Mouse (Mus musculus) thymus, postnatal 0 days (tissue): ENCODE measurements around the gene Slc17a9. TPM values are rescaled to one million over a fixed set of nuclear protein-coding genes. Genes with fewer than 3 reads are reported as not detected.

Experiments used
- DNase-seq: peaks from one replicate; pipeline ENCODE4 v3.0.0-alpha.2; 2015; ENCODE audit warnings: low spot score
- polyA plus RNA-seq: library from polyadenylated mRNA; unstranded; fragments of >200 nt; fragmentation: Nextera tagmentation; extraction: Ambion mirVana; gene quantifications from 2 replicates; pipeline ENCODE4 v1.2.1, GENCODE M21; 2015

Gene Slc17a9
- polyA plus RNA-seq, 1 experiment from 2014 or later: 3.1 TPM

DNA sequence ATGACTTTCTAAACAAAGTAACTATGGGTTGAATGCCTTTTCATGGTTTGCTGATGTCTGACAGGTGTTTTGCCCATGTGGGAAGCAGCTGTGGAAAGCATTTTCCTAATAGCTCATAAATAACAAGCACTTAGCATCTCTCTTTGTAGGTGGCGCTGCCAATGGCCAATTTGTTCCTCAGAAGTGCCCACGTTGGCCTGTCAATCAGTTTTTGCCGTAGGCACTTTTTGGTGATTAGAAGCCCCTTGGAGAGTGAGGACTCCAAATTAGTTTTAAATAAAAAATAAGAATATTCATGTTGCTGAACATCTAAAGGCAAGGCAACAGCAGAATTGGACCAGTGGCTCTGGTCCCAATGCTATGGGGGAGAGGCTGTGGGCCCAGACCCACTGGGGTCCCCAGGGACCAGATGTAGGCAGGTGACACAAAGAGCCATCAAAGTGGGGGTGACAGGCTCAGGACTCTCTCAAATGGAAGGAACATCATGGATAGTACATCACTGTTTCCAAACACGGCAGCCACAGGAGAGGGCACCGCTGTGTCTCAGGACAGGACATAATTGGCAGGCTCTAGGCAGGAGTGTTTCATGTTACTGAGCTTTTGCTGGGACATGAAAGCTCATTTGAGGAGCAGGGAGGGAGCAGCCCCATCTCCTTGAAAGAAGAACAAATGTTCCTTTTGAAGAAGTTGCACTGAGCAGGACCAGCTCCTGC lies 30.1 kb downstream of the Slc17a9 start:
- no peak for DNase-seq

DNA sequence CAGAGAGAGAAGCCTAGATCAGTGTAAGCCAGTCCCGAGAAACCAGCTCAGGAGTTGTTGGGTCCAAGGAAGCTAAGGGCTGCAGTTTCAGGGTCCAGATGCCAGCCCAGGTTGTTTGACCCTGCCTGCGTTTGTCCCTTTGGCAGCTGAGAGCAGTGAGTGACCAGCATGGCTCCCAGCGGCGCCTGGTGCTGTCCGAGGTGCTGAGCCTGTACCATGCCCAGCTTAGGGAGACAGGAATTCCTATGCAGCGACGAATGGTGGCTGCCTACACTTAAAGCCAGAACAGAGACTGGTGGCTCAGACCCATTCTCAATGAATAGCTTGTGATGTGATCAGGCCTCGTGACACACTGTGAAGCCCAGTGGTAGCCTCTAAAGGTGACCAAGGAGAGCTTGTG lies 30.8 kb downstream of the Slc17a9 start:
- no peak for DNase-seq

DNA sequence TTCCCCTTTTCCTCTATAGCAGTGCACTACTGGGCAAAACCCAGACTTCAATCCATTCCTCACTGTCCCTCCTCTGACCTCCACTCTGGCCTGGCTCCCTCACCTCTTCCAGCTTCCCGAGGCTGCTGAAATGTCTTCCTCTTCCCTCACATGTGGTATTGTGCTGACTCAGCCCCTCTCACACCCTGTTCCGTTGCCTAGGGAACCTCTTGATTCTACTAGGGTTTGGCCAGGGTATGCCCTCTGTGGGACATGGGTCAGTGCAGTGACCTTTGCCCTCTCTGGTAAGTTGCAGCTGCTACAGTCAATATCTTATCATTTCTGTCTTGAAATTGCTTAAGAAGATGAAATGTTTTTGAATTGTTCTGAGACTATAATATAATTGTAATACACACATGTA lies 31.7 kb downstream of the Slc17a9 start:
- no peak for DNase-seq

DNA sequence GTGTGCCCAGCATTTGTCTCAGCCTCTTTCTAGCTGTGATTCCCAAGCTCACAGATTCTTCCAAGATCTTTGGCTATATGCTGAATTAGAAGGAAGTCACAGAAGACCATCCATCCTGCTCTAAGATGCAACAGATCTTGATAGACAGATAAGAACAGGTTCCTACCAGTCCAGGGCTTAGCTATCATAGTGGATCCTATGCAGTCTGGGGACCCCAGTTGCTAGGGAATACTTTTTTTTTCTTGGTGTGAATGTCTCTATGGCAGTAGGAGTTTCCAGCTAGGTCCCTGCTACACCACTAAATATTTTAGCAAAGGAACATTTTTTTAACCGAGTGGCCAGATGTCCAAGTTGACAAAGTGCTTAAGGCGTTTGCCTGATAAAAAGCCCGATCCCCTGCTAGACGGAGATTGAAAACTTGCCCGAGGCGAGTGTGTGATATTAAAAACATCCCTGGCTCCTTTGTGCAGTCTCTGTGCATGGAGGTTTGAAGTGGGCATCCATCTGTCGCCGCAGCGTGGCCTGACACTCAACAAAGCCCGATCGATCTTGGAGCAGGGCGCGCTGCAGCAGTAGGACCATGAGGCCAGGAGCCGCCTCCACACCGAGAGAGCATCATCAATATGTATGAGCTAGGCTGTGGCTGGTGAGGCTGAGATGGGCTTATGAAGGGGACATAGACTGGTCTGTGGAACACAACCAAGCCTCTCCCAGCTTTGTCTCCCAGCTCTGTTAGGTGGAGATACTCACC lies 33.6 kb downstream of the Slc17a9 start:
- DNase-seq: no peak

DNA sequence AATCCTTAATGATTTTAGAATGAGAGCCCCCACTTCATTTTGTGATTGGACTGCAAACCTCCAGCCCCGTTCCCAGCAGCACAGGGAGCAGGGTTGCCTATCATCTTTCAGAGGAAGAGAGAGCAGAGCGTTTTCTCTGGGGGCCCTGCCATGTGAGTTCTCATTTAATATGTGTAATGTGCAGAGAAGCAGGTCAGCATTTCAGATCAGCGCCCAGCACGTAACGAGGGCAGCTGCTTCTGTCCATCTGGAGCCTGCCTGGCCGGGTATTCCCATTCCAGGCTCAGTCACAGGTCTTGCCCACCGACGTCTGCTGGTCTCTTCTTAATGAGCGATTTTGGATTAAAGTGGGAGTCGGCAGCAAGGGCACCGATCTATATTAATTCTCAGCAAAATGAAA lies 39.9 kb downstream of the Slc17a9 start:
- no peak for DNase-seq

DNA sequence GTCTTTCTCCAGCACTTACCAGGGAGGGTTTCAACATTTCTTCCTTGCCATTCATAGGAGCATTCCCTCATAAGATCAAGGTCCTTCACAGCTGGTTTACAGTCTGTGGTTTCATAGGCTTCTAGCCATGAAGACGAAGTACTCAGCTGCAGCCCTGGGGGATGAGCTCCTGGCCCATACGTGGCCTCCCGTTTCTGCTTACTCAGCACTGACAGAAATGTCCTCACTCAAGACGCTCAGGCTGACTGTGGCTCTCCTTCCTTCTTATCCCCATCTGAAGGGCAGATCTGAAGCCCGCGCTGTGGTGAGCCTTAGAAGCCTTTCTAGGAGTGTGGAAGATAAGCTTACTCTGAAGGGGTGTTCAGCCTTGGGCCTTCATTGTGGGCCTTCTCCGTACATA lies 40.6 kb downstream of the Slc17a9 start:
- no peak for DNase-seq

DNA sequence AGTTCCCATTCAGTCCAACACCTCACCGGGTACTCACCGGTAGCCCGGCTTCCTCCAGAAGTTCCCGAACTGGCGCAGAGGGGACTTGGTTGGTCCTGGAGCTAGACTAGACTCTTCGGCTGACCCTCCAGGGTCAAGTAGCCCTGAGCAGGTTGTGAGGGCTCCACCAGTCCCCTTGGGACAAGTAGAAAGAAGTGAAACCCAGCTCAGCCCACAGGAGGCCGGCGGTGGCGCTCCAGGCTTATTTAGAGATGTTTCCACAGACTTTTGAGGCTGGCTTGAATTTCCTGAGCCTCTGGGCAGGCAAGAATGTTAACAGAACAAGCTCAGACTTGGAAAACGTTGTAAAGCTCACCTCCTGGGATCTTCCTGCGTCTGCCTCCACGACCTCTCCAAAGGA lies 50.2 kb downstream of the Slc17a9 start:
- no peak for DNase-seq

DNA sequence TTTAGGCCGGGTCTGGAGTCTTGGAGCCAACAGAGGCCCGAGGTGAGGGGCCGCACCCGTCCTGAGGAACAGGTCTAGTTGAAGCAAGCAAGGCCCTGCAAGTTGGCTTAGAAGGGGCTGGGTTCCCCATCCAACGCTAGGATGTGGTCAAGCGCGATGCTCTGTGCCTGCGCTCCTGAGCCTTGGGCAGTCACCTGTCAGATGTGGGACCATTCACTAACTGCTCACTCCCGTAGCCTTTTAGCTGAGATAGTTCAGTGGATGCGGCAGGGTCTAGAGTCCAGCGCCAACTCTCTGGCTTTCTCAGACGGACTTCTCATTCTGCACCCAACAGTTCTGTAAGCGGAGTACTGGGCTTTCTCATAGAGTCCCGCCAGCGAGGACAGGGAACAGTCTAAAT lies 50.6 kb downstream of the Slc17a9 start:
- no peak for DNase-seq

DNA sequence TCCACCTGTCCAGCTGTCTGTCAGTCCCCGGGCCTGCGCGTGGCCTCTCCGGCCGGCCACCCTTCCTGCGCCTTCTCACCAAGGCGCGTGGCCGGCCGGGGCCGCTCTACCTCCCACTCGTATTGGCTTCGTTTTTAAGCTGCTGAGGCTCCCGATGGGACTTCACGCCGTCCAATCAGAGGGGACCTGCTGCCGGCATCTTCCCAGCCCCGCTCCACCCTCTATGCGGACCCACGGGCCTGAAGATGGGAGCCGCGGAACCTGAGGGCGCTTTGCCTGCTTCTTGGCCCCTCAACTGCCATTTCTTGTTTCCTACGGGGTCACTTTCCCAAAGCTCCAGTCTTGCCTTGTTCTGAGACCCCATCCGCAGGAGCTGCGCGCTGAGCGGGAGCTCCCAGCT lies 51.7 kb downstream of the Slc17a9 start, which contains the start of gene Bhlhe23:
TSS of gene Bhlhe23 (minus strand) at position 108 of the 400 bp plus-strand sequence.
- no peak for DNase-seq

DNA sequence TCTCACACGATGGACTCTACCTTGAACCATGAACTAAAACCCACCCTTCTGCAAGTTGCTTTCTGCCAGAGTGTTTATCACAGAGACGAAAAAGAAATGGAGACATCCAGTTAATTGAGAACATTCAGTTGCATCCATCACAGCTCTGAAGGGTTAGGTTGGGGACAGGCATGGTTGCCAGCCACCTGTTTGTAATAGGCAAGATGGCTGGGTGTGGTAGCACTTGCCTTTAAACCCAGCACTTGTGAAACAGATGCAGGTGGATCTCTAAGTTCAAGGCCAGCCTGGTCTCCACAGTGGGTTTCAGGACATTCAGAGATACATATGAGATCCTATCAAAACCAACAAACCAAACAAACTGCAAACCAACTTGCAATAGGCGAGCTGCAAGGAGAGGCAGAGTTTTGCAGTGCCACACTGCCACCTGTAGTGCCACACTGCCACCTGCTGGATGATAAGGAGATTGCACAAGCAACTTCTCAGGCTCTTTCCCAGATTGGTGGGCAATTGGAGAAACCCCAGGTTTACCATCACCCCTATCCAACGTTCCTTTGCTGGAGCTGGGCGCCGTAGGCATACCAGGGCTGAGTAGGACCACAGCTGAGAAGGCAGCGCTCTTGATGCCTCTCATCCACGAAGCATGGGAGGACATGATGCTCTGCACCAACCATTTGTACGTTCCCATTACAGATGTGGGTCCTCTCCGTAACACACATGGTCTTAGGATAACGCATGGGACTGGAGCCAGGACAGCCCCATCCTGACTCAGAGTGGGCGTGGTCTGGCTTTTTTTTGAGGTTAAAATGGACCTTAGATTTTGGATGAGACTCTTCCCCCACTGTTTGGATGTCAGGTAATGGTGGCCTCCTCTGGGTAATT lies 54.4 kb downstream of the Slc17a9 start:
- DNase-seq: peak; percentile 59

DNA sequence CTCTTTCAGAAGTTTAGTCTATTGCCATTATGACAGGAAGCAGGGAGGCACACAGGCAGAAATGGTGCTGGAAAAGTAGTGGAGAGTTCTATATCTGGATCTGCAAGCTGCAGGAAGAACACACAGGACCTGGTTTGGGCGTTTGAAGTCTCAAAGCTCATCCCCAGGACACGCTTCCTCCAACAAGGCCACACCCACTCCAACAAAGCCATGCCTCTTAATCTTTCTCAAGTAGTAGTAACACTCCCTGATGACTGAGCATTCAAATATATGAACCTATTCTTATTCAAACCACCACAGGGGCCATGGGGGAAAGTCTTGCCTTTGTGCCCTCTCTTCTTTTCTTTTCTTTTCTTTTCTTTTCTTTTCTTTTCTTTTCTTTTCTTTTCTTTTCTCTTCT lies 55.2 kb downstream of the Slc17a9 start:
- DNase-seq: no peak

DNA sequence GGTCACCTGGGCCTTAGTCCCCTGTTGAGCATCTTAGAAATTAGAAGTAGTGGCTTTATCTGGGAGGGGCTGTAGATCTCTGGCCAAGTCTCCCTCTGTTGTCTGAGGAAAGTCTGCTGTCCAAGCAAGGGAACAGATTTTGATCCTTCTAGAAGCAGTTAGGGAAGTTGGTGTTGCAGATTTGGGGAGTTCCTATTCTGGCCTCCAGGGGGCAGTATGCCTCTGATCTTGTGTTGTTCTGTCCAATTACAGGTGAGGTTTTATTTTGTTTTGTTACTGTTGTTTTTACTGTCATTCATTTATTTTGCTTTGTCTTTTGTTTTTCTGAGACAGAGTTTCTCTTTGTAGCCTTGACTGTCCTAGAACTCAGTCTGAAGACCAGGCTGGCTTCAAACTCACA lies 61.7 kb downstream of the Slc17a9 start:
- peak; percentile 41 for DNase-seq

DNA sequence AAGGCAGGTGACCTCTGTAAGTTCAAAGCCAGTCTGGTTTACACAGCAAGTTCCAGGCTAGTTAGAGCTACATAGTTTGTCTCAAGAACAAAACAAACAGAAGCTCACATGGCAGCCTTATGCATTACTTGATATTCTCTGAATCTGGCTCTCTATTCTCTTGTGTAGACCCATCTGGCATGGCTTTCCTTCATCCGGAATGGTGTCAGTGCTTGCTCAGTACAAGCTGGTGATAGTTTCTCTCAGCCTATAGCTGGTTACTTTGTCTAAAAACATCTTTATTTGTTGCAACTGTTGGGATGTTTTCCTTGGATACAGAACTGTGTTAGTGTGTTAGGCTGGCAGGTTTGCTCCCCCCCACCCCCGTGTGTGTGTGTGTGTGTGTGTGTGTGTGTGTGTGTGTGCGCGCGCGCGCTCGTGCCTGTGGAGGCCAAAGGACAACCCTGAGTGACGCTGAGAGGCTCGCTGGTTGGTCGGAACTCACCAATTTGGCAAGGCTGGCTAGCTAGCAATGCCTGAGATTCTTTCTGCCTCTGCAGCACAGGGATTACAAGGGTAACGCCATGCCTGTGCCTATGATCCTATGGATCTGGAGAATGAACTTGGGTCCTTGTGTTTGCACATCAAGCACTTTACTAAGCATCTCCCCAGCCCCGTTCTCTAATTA lies 62.6 kb downstream of the Slc17a9 start:
- no peak for DNase-seq

DNA sequence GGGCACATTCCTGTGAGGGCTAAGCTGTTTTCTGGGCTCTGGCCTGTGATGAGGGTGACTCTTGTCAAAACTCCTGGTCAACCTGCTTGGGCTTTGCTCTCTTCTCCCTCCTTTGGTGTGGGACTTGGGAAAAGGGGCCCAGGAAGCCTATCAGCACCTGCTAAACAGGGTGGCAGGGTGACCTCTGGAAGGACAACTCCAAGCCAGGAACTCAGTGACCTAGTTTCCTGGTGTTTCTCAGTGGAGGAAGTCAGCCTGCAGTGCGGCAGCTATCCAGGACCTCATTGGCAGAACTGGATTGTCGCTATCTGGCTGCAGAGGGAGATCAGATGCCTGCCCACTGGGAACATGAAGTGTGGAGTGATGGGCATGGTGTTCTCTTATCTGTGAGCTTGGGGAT lies 63.3 kb downstream of the Slc17a9 start:
- no peak for DNase-seq

DNA sequence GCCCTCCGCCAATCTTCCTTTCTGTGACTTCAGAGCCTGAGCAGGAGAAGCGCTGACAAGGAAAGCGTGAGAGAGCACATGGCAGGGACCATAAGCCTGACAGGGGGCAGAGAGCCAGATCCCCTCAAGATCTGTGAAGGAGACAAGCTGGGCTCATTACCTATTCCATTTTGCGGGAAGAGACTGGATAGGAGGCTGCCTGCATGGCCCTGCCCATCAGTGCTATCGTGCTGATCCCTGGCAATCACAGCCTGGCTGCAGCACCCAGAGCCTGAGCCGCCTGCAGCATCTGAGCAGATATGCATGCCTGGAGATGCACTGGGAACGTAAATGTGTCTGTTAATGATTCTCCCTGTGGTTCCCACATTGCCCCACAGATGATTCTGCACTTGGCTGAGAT lies 63.8 kb downstream of the Slc17a9 start:
- DNase-seq: no peak

DNA sequence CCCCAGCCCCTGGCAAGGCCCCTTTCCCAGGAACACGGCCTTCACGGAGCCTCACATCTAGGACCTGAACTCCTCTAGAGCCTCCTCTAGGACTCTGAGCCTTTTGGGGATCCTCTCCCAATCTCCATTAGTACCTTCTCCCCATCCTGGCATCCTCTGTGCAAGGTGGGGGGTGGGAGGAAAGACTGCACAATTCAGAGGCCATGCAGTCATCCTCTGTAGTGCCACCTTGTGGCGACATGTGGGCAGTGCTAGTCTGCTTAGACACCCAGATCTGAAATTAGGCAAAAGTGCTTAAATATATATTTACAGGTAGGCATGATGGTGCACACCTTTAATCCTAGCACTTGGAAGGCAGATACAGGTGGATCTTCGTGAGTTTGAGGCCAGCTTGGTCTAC lies 66.6 kb downstream of the Slc17a9 start:
- peak; percentile 49 for DNase-seq

Other genes starting within 250 kb of the Slc17a9 start
- gene Ntsr1, start 225.3 kb upstream of the Slc17a9 start, polyA plus RNA-seq: 0.04 and 0.10 TPM in 2 replicates
- 44.8 and 51.1 TPM in 2 replicates for gene Mrgbp, start 144.0 kb upstream of the Slc17a9 start, polyA plus RNA-seq
- 65.6 and 73.1 TPM in 2 replicates for gene Ogfr, start 136.0 kb upstream of the Slc17a9 start, polyA plus RNA-seq
- gene Col9a3, start 127.5 kb upstream of the Slc17a9 start, polyA plus RNA-seq: 1.2 and 1.3 TPM in 2 replicates
- gene Tcfl5, start 82.6 kb upstream of the Slc17a9 start, polyA plus RNA-seq: 0.14 TPM in 1 of 2 replicates, not detected in the other
- 25.6 and 32.2 TPM in 2 replicates for gene Dido1, start 15.3 kb upstream of the Slc17a9 start, polyA plus RNA-seq
- 50.5 and 53.1 TPM in 2 replicates for gene Gid8, start 15.1 kb upstream of the Slc17a9 start, polyA plus RNA-seq
- gene Bhlhe23, start 51.6 kb downstream of the Slc17a9 start, polyA plus RNA-seq: 0.17 and 0.19 TPM in 2 replicates
- 52.6 and 53.9 TPM in 2 replicates for gene Ythdf1, start 195.7 kb downstream of the Slc17a9 start, polyA plus RNA-seq
- 0.30 and 0.40 TPM in 2 replicates for gene Birc7, start 203.8 kb downstream of the Slc17a9 start, polyA plus RNA-seq
- 28.0 and 30.0 TPM in 2 replicates for gene Nkain4, start 229.4 kb downstream of the Slc17a9 start, polyA plus RNA-seq
- gene Arfgap1, start 242.0 kb downstream of the Slc17a9 start, polyA plus RNA-seq: 52.0 and 66.6 TPM in 2 replicates